Mouse (Mus musculus) left cerebral cortex, adult 9 months (tissue): Measurements from ENCODE around the gene Emid1.

Experiments used
- DNase-seq, 2 experiments: peaks; one replicate each; pipeline ENCODE4 v3.0.0; 2022; ENCODE audit warnings: low spot score in 2 of 2

The Emid1 gene

GRCm38 (mm10) chr11:5151680-5152337 lies at the start of gene Emid1:
Gene Emid1, minus strand, starts transcription at chr11:5152257.
- DNase-seq: no peak

GRCm38 (mm10) chr11:5199879-5200278 lies 47.8 kb upstream of the Emid1 start:
- DNase-seq: no peak

- no peak for DNase-seq
Measured at GRCm38 (mm10) chr11:5197068-5197467, 45.0 kb upstream of the Emid1 start.

GRCm38 (mm10) chr11:5196583-5196982 lies 44.5 kb upstream of the Emid1 start:
- DNase-seq: no peak

- no peak for DNase-seq
Measured at GRCm38 (mm10) chr11:5193576-5193881, 41.5 kb upstream of the Emid1 start.

- no peak for DNase-seq
Measured at GRCm38 (mm10) chr11:5192840-5193575, 41.0 kb upstream of the Emid1 start.

- no peak for DNase-seq
Measured at GRCm38 (mm10) chr11:5192084-5192516, 40.0 kb upstream of the Emid1 start.

- DNase-seq: peak in 1 of 2 experiments; percentile 13
Measured at GRCm38 (mm10) chr11:5189239-5189933, 37.3 kb upstream of the Emid1 start.

- no peak for DNase-seq
Measured at GRCm38 (mm10) chr11:5188170-5188569, 36.1 kb upstream of the Emid1 start.

- no peak for DNase-seq
Measured at GRCm38 (mm10) chr11:5184832-5185231, 32.8 kb upstream of the Emid1 start.

GRCm38 (mm10) chr11:5184250-5184649 lies 32.2 kb upstream of the Emid1 start:
- no peak for DNase-seq

- no peak for DNase-seq
Measured at GRCm38 (mm10) chr11:5182870-5183269, 30.8 kb upstream of the Emid1 start.

- DNase-seq: peak in 1 of 2 experiments; percentile 74
Measured at GRCm38 (mm10) chr11:5181850-5182404, 29.9 kb upstream of the Emid1 start.

- DNase-seq: no peak
Measured at GRCm38 (mm10) chr11:5179391-5179790, 27.3 kb upstream of the Emid1 start.

GRCm38 (mm10) chr11:5177171-5177570 lies 25.1 kb upstream of the Emid1 start:
- DNase-seq: no peak

GRCm38 (mm10) chr11:5176685-5177084 lies 24.6 kb upstream of the Emid1 start:
- DNase-seq: no peak

- no peak for DNase-seq
Measured at GRCm38 (mm10) chr11:5175866-5176265, 23.8 kb upstream of the Emid1 start.

- DNase-seq: no peak
Measured at GRCm38 (mm10) chr11:5175141-5175540, 23.1 kb upstream of the Emid1 start.

GRCm38 (mm10) chr11:5172861-5173260 lies 20.8 kb upstream of the Emid1 start:
- DNase-seq: no peak

- DNase-seq: peak in 1 of 2 experiments; percentile 47
Measured at GRCm38 (mm10) chr11:5167311-5167710, 15.3 kb upstream of the Emid1 start.

- peak; percentile 52 to 75 for DNase-seq
Measured at GRCm38 (mm10) chr11:5165471-5165916, 13.4 kb upstream of the Emid1 start.

- DNase-seq: no peak
Measured at GRCm38 (mm10) chr11:5164310-5164709, 12.3 kb upstream of the Emid1 start.
